Mouse (Mus musculus): ENCODE results near the gene Fstl4. TPM values are rescaled to one million over a fixed set of nuclear protein-coding genes. Genes with fewer than 3 reads are reported as not detected.

Fstl4 gene
- total and polyA plus RNA-seq, 2 experiments from 2014 or later = 10.9 to 11.3 TPM

DNA sequence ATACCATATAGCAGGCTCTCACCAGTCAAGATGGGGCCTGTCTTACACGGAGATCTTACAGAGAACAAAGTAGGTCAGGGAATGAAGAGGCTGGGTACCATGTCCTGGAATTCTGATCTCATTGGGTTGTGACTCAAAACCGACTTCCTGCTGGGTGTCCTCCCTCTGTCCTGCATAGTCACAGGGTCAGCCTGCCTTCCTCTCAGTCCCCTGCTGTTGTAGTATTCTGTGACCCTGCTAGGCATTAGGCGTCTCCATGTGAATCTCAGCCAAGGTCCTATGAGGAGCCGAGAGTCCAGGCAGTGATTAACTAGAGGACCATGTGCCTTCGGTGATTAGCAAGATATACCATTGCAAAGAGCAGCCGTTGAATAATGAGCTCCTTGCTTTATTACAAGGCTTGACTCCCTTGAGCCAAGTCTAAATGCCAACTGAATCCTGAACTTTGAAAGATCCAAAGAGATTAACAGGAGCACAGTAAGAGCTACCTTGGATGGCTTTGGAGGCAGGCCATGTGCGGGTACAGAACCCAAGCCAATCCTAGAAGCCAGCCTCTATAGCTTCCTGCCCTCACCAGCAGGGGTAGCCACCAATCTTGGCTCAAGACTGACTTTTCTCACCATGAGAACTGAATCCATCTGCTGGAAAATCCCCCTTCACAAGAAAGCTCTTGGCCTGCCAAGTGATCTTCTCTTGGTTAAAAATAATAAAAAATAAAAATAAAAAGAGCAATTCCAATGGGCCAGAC is 264.2 kb downstream of the Fstl4 start:
- no peaks in the 10 kb centered on the region for H3K9me3 ChIP-seq (ENCODE audit: low read length)
- no peak for TF ChIP-seq CTCF (IDR thresholded peaks at IDR 0.05; ENCODE audit: low read depth)
- H3K4me3 ChIP-seq (ENCODE audit: low read length) = no peak overlapping the region
- no peaks in the 10 kb centered on the region for H3K4me1 ChIP-seq (ENCODE audit: insufficient read depth, low read length)
- WGBS = 65% methylated on average over 7 of the region's 7 CpGs
- DNase-seq (ENCODE audit: low spot score) (peak; percentile 28), ATAC-seq (no peak)
- no peak overlapping the region for H3K4me2 ChIP-seq (ENCODE audit: low read depth, low read length)
- no peak overlapping the region for H3K27ac ChIP-seq
- H3K9ac ChIP-seq (replicated peaks; ENCODE audit: low read length) = no peak overlapping the region
- no peaks in the 10 kb centered on the region for H3K36me3 ChIP-seq (ENCODE audit: insufficient read depth, low read length)
- no peaks in the 10 kb centered on the region for H3K27me3 ChIP-seq (ENCODE audit: insufficient read depth, low read length)

DNA sequence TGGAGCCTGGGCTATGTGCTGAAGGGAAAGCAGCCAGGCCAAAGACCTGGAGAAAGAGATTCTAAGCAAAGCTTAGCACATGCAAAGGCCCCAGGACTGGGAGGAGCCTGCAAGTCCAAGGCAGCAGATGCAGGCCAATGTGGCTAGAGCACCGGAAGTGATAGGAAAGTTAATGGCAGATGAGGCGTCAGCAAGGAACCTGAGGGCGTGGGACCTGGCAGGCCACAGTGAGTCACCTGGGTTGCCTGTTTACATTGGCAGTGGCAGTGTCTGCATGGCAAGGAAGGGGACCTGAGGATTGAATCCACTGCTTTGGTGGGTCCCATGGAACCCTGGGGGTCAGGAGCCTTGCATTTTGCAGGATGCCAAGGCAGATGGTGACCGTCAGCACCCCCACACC is 267.3 kb downstream of the Fstl4 start:
- WGBS = 91% methylated on average over 4 of the region's 4 CpGs
- ATAC-seq (no peak), DNase-seq (ENCODE audit: low spot score) (no peak)
- TF ChIP-seq CTCF (IDR thresholded peaks at IDR 0.05; ENCODE audit: low read depth) = no peak
- Histone ChIP-seq H3K27me3 (ENCODE audit: insufficient read depth, low read length) (no peaks in the 10 kb centered on the region), H3K9me3 (ENCODE audit: low read length) (no peaks in the 10 kb centered on the region), H3K4me2 (ENCODE audit: low read depth, low read length) (no peak overlapping the region), H3K27ac (no peak overlapping the region), H3K4me3 (ENCODE audit: low read length) (no peak overlapping the region), H3K36me3 (ENCODE audit: insufficient read depth, low read length) (no peaks in the 10 kb centered on the region), H3K9ac (replicated peaks; ENCODE audit: low read length) (no peak overlapping the region), H3K4me1 (ENCODE audit: insufficient read depth, low read length) (no peaks in the 10 kb centered on the region)

DNA sequence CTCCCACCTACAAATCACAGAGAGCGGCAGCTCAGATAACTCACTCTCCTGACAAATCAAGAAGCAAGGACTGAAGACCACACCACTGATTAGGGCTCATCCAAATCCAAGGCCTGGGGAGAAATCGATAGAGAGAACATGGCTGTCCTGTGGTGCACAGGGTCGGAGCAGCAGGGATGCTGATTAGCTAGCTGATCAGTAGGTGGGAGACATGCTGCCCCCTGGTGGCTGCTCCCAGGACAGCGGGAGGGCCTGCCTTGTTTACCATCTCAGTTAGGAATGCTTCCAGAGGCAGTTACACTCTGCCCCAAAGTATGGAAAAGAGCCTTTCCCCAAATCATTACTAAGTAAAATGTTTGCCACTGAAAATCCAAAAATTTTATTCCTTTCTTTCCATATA is 267.9 kb downstream of the Fstl4 start:
- H3K4me3 ChIP-seq (ENCODE audit: low read length) = no peak overlapping the region
- no peak overlapping the region for H3K4me2 ChIP-seq (ENCODE audit: low read depth, low read length)
- no peak overlapping the region for H3K9ac ChIP-seq (replicated peaks; ENCODE audit: low read length)
- H3K4me1 ChIP-seq (ENCODE audit: insufficient read depth, low read length) = no peaks in the 10 kb centered on the region
- H3K27ac ChIP-seq = no peak overlapping the region
- peak; percentile 90 for TF ChIP-seq CTCF (IDR thresholded peaks at IDR 0.05; ENCODE audit: low read depth)
- H3K27me3 ChIP-seq (ENCODE audit: insufficient read depth, low read length) = no peaks in the 10 kb centered on the region
- ATAC-seq (peak; percentile 62; the same call in 1 of the 2 replicates), DNase-seq (ENCODE audit: low spot score) (peak; percentile 81)
- WGBS = 21% methylated on average over 4 of the region's 4 CpGs
- H3K9me3 ChIP-seq (ENCODE audit: low read length) = no peaks in the 10 kb centered on the region
- H3K36me3 ChIP-seq (ENCODE audit: insufficient read depth, low read length) = no peaks in the 10 kb centered on the region

DNA sequence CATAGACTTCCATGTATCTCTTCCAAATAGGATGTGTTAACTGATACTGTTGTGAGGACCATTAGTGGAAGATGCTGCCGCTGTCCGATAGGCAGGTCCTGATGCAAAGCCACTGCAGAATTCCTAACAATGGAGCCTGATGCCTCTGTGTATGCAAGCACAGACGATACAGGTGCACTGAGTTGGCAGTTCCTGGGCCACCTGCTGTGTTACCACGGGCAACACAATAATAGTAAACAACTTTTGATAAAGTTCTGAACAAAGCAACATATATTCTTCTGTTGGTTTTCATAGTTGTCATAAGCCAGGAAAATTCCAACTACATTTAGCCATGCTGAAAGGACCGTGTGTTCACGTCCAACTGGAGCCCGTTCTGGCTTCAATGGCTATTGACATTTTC is 271.0 kb downstream of the Fstl4 start:
- DNase-seq (ENCODE audit: low spot score) (no peak), ATAC-seq (no peak)
- H3K36me3 ChIP-seq (ENCODE audit: insufficient read depth, low read length) = no peaks in the 10 kb centered on the region
- no peaks in the 10 kb centered on the region for H3K4me1 ChIP-seq (ENCODE audit: insufficient read depth, low read length)
- 65% methylated on average over 7 of the region's 7 CpGs for WGBS
- TF ChIP-seq CTCF (IDR thresholded peaks at IDR 0.05; ENCODE audit: low read depth) = no peak
- no peaks in the 10 kb centered on the region for H3K9me3 ChIP-seq (ENCODE audit: low read length)
- H3K27me3 ChIP-seq (ENCODE audit: insufficient read depth, low read length) = no peaks in the 10 kb centered on the region
- H3K4me2 ChIP-seq (ENCODE audit: low read depth, low read length) = no peak overlapping the region
- no peak overlapping the region for H3K27ac ChIP-seq
- no peak overlapping the region for H3K4me3 ChIP-seq (ENCODE audit: low read length)
- no peak overlapping the region for H3K9ac ChIP-seq (replicated peaks; ENCODE audit: low read length)

DNA sequence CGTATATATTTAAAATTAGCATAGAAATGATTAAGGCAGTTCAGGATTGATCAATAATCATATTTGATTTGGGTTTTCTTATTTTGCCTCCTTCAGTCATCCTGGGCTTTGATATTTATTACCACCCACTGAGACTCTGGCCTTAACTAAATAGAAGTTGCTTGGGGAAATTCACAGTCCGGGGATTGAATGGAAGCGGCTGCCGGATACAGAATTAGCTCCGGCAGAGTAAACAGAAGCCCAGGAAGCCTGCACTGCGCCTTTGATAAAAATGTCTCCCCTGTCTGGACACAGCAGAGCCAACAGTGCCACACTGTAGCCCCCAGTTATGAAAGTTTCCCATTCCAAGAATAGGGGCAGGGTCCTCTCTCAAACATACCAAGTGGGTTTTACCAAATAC is 282.4 kb downstream of the Fstl4 start:
- H3K36me3 ChIP-seq (ENCODE audit: insufficient read depth, low read length) = no peaks in the 10 kb centered on the region
- no peak overlapping the region for H3K9ac ChIP-seq (replicated peaks; ENCODE audit: low read length)
- no peaks in the 10 kb centered on the region for H3K4me1 ChIP-seq (ENCODE audit: insufficient read depth, low read length)
- no peak overlapping the region for H3K4me2 ChIP-seq (ENCODE audit: low read depth, low read length)
- no peak overlapping the region for H3K4me3 ChIP-seq (ENCODE audit: low read length)
- H3K9me3 ChIP-seq (ENCODE audit: low read length) = no peaks in the 10 kb centered on the region
- DNase-seq (ENCODE audit: low spot score) (no peak), ATAC-seq (no peak)
- TF ChIP-seq CTCF (IDR thresholded peaks at IDR 0.05; ENCODE audit: low read depth) = no peak
- H3K27ac ChIP-seq = no peak overlapping the region
- 35% methylated on average over 6 of the region's 6 CpGs for WGBS
- no peaks in the 10 kb centered on the region for H3K27me3 ChIP-seq (ENCODE audit: insufficient read depth, low read length)

DNA sequence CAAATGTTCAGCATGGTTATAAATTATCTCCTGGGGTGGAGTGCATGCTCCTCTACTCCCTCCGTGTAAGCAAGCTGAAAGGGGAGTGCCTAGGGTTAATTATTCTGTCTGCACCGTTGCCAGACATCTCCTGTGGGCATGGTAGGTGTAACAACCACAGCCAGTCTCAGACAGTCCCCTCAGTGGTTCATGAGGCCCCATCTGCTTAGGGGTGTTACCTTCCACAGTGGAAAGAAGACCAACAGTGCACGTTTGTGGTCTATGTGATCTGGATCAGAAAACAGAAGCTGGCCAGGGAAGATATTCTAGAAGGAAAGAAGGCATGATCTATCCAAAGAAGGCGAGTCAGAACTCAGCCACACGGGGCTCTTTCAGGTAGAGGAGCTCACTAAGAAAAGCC is 289.7 kb downstream of the Fstl4 start:
- no peak for TF ChIP-seq CTCF (IDR thresholded peaks at IDR 0.05; ENCODE audit: low read depth)
- peaks cover 16% of the 10 kb centered on the region for H3K4me1 ChIP-seq (ENCODE audit: insufficient read depth, low read length)
- H3K27me3 ChIP-seq (ENCODE audit: insufficient read depth, low read length) = no peaks in the 10 kb centered on the region
- no peak overlapping the region for H3K4me3 ChIP-seq (ENCODE audit: low read length)
- H3K27ac ChIP-seq = no peak overlapping the region
- no peaks in the 10 kb centered on the region for H3K36me3 ChIP-seq (ENCODE audit: insufficient read depth, low read length)
- no peak overlapping the region for H3K4me2 ChIP-seq (ENCODE audit: low read depth, low read length)
- H3K9ac ChIP-seq (replicated peaks; ENCODE audit: low read length) = no peak overlapping the region
- H3K9me3 ChIP-seq (ENCODE audit: low read length) = no peaks in the 10 kb centered on the region
- DNase-seq (ENCODE audit: low spot score) = no peak
- no peak for ATAC-seq
- 51% methylated on average over 5 of the region's 5 CpGs for WGBS

DNA sequence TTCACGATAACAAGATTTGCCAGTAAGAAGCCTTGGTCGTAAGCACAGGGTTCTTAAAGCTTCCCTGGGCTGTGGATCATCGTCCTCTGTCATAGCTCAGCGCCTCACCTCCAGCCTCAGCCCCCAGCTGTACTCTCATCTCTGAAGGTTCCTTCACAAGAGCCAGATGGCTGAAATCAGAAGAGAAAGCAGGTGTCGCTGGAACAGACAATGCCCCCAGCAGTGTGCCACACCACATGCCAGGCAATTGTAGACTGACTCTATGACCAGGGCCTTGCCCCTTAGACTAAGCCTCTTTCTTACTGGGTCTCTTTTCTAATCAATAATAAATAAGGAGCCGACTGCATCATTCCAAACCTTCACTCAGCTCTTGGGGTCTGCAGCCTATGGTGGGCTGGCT is 291.5 kb downstream of the Fstl4 start:
- no peak for ATAC-seq
- WGBS = 74% methylated on average over 6 of the region's 6 CpGs
- no peak for DNase-seq (ENCODE audit: low spot score)
- H3K4me2 ChIP-seq (ENCODE audit: low read depth, low read length) = no peak overlapping the region
- no peak overlapping the region for H3K9ac ChIP-seq (replicated peaks; ENCODE audit: low read length)
- H3K36me3 ChIP-seq (ENCODE audit: insufficient read depth, low read length) = no peaks in the 10 kb centered on the region
- H3K9me3 ChIP-seq (ENCODE audit: low read length) = no peaks in the 10 kb centered on the region
- peaks cover 21% of the 10 kb centered on the region for H3K4me1 ChIP-seq (ENCODE audit: insufficient read depth, low read length)
- no peak overlapping the region for H3K27ac ChIP-seq
- no peaks in the 10 kb centered on the region for H3K27me3 ChIP-seq (ENCODE audit: insufficient read depth, low read length)
- no peak overlapping the region for H3K4me3 ChIP-seq (ENCODE audit: low read length)
- no peak for TF ChIP-seq CTCF (IDR thresholded peaks at IDR 0.05; ENCODE audit: low read depth)
